Mouse (Mus musculus) heart, embryonic 14.5 days (tissue): ENCODE measurements at regions not wholly inside any gene's neighbourhood (a gene's known extent, or its start where the extent isn't known, plus 50 kb on each side); places are given as distances from the start of the nearest gene placed in this dataset.

Experiments used
- ATAC-seq: fragments of 200-750 bp; cut with Nextera tagmentation; 2 replicates; pipeline ENCODE4 v1.8.0; 2017; ENCODE audit warnings: low read depth, moderate TSS enrichment; ENCODE audit not compliant: insufficient number of reproducible peaks, insufficient read depth, low FRiP score
- H3K27ac ChIP-seq, 2 experiments: fragments of 200-500 bp in 1 of 2; fragments of 300-500 bp in 1 of 2; sonication (generic) in 1 of 2; replicated peaks in 1 of 2; 2 replicates each; pipeline ENCODE4 v1.5.1; 2012 to 2014; ENCODE audit warnings: low read depth in 2 of 2, low read length in 2 of 2, control low read depth in 1 of 2, mild to moderate bottlenecking in 1 of 2, mixed read lengths in 1 of 2; ENCODE audit not compliant: control insufficient read depth in 1 of 2, insufficient read depth in 1 of 2
- H3K27me3 ChIP-seq: fragments of 300-500 bp; sonication (generic); 2 replicates; pipeline ENCODE4 v1.6.1; 2014; ENCODE audit warnings: mild to moderate bottlenecking, low read length, control low read depth; ENCODE audit not compliant: control insufficient read depth, insufficient read depth
- H3K36me3 ChIP-seq: fragments of 300-500 bp; sonication (generic); 2 replicates; pipeline ENCODE4 v1.6.1; 2014; ENCODE audit warnings: mild to moderate bottlenecking, control low read depth, low read length, mixed read lengths; ENCODE audit not compliant: control insufficient read depth, insufficient read depth
- H3K4me1 ChIP-seq, 2 experiments: fragments of 200-500 bp in 1 of 2; fragments of 300-500 bp in 1 of 2; sonication (generic) in 1 of 2; 2 replicates each; pipeline ENCODE4 v1.6.1; 2012 to 2014; ENCODE audit warnings: low read length in 2 of 2, control low read depth in 1 of 2, mixed read lengths in 1 of 2; ENCODE audit not compliant: control insufficient read depth in 2 of 2, insufficient read depth in 2 of 2
- H3K4me2 ChIP-seq: fragments of 300-500 bp; sonication (generic); 2 replicates; pipeline ENCODE4 v1.6.1; 2014; ENCODE audit warnings: mild to moderate bottlenecking, low read length
- H3K4me3 ChIP-seq, 2 experiments: fragments of 200-500 bp in 1 of 2; fragments of 300-500 bp in 1 of 2; sonication (generic) in 1 of 2; 2 replicates each; pipeline ENCODE4 v1.5.1; 2012 to 2014; ENCODE audit warnings: low read length in 2 of 2, mild to moderate bottlenecking in 2 of 2, control low read depth in 1 of 2, low read depth in 1 of 2, moderate library complexity in 1 of 2; ENCODE audit not compliant: control insufficient read depth in 1 of 2, insufficient read depth in 1 of 2
- H3K9ac ChIP-seq: fragments of 300-500 bp; sonication (generic); 2 replicates; pipeline ENCODE4 v1.6.1; 2014; ENCODE audit warnings: mild to moderate bottlenecking, low read length
- H3K9me3 ChIP-seq: fragments of 300-500 bp; sonication (generic); 2 replicates; pipeline ENCODE4 v1.6.1; 2016; ENCODE audit warnings: low read length, control low read depth; ENCODE audit not compliant: control insufficient read depth
- WGBS: fragments of 180-500 bp; shearing (Covaris S2); extraction: QIAGEN DNeasy Blood & Tissue Kit; methylation state at CpG from one replicate; pipeline ENCODE4 v1.1.7; 2014; 5-methylcytosine and 5-hydroxymethylcytosine counted together

DNA sequence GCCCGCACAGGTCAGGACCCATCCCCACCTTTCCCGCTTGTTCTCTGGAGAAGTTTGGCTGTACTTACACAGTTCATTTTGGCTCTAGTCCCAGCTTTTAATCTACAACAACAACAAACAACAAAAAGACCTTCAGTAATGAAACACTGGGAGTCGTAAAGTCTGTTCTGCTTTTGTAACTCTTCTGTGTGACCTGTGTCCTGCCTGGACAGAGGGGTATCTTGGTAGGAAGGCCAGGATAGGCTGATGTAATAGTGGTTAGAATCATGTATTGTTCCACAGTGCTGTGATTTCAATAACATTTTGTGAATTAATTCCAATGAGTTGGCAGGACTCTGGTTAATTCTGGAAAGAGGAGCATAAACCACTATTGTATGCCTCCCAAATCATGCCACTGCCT, 136.9 kb downstream of the Barhl2 start:
- H3K4me2 ChIP-seq: no peak overlapping the region
- H3K9ac ChIP-seq: no peak overlapping the region
- no peak overlapping the region for H3K27ac ChIP-seq
- H3K9me3 ChIP-seq: no peaks in the 10 kb centered on the region
- no peaks in the 10 kb centered on the region for H3K36me3 ChIP-seq
- no peak overlapping the region for H3K4me3 ChIP-seq
- H3K27me3 ChIP-seq: no peaks in the 10 kb centered on the region
- ATAC-seq: no peak
- 71% methylated on average over 3 of the region's 3 CpGs for WGBS
- no peaks in the 10 kb centered on the region; a peak in 1 of 4 replicates for H3K4me1 ChIP-seq

DNA sequence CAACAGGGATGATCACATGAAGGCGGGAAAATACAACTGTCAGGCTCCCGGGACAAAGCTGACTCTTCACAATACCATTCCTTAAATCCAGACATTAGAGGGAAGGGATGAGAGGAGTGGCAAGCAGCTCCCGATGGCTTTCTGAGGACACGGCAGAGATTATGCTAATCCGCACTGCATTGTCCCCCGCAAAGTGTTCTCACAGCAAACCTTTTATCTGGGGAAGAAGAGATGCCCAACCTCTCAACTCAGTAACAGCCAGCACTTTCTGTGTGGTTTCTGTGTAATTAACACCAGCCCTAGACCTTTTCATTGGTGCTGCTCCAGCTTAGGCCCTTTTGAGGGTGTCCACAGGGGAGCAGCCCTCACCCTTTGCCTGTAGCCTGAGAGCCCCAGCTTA, 137.9 kb downstream of the Barhl2 start:
- Histone ChIP-seq H3K27me3 (no peaks in the 10 kb centered on the region), H3K4me1 (no peaks in the 10 kb centered on the region; a peak in 1 of 4 replicates), H3K4me2 (no peak overlapping the region), H3K4me3 (no peak overlapping the region), H3K9ac (no peak overlapping the region), H3K36me3 (no peaks in the 10 kb centered on the region), H3K27ac (no peak overlapping the region), H3K9me3 (no peaks in the 10 kb centered on the region)
- WGBS: 46% methylated on average over 6 of the region's 6 CpGs
- no peak for ATAC-seq

GRCm38 (mm10) chr5:106318246-106318645, 139.7 kb downstream of the Barhl2 start:
- Histone ChIP-seq H3K9me3 (no peaks in the 10 kb centered on the region), H3K27ac (no peak overlapping the region), H3K27me3 (no peaks in the 10 kb centered on the region), H3K36me3 (no peaks in the 10 kb centered on the region), H3K4me1 (no peaks in the 10 kb centered on the region; a peak in 1 of 4 replicates), H3K9ac (no peak overlapping the region), H3K4me2 (no peak overlapping the region), H3K4me3 (no peak overlapping the region)
- 64% methylated on average over 6 of the region's 6 CpGs for WGBS
- ATAC-seq: no peak

DNA sequence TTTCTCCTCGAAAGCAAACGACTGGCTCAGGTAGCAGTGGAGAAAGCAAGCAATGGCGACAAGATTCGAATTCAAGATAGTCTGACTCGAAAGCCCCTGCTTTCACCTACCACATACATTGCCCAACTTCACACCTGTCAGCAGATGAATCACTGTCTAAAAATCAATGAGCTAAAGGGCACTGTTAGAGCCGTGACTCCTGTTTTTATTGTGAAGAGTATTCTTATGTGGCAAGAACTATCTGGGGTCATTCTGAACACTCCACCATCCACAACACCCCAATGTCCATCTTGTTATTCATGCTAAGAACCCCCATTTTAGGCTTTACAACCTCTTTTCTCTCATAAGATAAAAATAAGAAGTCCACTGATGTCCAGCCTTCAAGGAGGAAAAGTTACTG, 144.1 kb downstream of the Barhl2 start:
- 65% methylated on average over 6 of the region's 6 CpGs for WGBS
- Histone ChIP-seq H3K4me3 (no peak overlapping the region), H3K27ac (no peak overlapping the region), H3K4me1 (no peaks in the 10 kb centered on the region), H3K4me2 (no peak overlapping the region), H3K36me3 (no peaks in the 10 kb centered on the region), H3K9me3 (no peaks in the 10 kb centered on the region), H3K27me3 (no peaks in the 10 kb centered on the region), H3K9ac (no peak overlapping the region)
- ATAC-seq: no peak

- 46% methylated on average over 4 of the region's 4 CpGs for WGBS
- Histone ChIP-seq H3K27ac (no peak overlapping the region), H3K4me3 (no peak overlapping the region), H3K27me3 (no peaks in the 10 kb centered on the region), H3K4me1 (peaks cover 0 to 2% of the 10 kb centered on the region in 2 experiments; a peak in 2 of 4 replicates), H3K4me2 (no peak overlapping the region), H3K9me3 (no peaks in the 10 kb centered on the region), H3K36me3 (no peaks in the 10 kb centered on the region), H3K9ac (no peak overlapping the region)
- ATAC-seq: no peak
These were observed 156.6 kb downstream of the Barhl2 start for GRCm38 (mm10) chr5:106301372-106301771.

DNA sequence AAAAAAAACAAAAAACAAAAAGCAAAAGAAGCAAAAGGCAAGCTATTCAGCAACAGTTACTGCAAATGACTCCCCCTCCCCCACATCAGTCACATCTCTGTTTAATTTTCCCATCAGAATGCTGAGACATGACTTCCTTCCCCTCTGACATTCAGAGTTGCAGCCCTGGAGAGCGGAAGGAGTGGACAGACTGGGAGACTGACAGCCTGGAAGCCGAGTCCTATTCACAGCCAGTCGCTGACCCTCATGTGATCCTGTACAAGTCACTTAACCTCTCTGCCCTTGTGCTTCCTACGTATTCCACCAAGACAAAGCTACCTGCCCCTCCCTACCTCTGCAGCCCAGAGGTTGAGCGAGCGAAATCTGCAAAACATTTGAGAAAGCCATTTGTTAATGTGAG, 161.2 kb downstream of the Barhl2 start:
- H3K4me3 ChIP-seq: no peak overlapping the region
- WGBS: 28% methylated on average over 6 of the region's 6 CpGs
- no peak for ATAC-seq

DNA sequence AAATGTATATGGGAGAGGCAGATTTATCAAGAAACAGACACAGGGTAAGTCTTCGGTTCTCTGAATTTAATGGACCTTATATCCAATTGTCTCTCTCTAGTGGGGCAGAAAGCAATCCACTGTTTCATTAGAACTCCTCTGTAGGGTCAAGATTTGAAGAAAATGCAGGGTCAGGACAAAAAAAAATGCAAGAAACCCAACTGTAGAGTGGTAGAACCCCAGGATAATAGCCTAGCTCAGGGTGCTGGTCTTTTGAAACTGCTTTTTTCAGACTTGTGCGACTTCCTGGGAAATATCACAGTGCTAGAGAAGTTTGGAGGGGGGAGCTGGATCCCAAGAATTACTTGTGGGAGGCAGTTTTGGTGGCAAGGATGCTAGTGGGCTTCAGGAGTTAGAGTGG, 162.0 kb downstream of the Barhl2 start:
- no peak overlapping the region for H3K27ac ChIP-seq
- no peaks in the 10 kb centered on the region for H3K36me3 ChIP-seq
- no peaks in the 10 kb centered on the region for H3K27me3 ChIP-seq
- no peak overlapping the region for H3K4me3 ChIP-seq
- no peak for ATAC-seq
- no peak overlapping the region for H3K9ac ChIP-seq
- WGBS: 77% methylated on average over 2 of the region's 2 CpGs
- no peaks in the 10 kb centered on the region for H3K9me3 ChIP-seq
- no peak overlapping the region for H3K4me2 ChIP-seq
- H3K4me1 ChIP-seq: peaks cover 0 to 6% of the 10 kb centered on the region in 2 experiments; a peak in 2 of 4 replicates

More for the DNA sequence above, 161.2 kb downstream of the Barhl2 start:
- H3K27me3 ChIP-seq: no peaks in the 10 kb centered on the region
- H3K4me1 ChIP-seq: peaks cover 0 to 6% of the 10 kb centered on the region in 2 experiments; a peak in 2 of 4 replicates
- no peaks in the 10 kb centered on the region for H3K9me3 ChIP-seq
- H3K9ac ChIP-seq: no peak overlapping the region
- no peaks in the 10 kb centered on the region for H3K36me3 ChIP-seq
- no peak overlapping the region for H3K27ac ChIP-seq
- no peak overlapping the region for H3K4me2 ChIP-seq

- 29% methylated on average over 3 of the region's 3 CpGs for WGBS
- Histone ChIP-seq H3K9me3 (no peaks in the 10 kb centered on the region), H3K27me3 (no peaks in the 10 kb centered on the region), H3K9ac (no peak overlapping the region), H3K4me1 (peaks cover 0 to 6% of the 10 kb centered on the region in 2 experiments; a peak in 2 of 4 replicates), H3K36me3 (no peaks in the 10 kb centered on the region), H3K27ac (no peak overlapping the region), H3K4me3 (no peak overlapping the region), H3K4me2 (no peak overlapping the region)
- no peak for ATAC-seq
These were observed 162.4 kb downstream of the Barhl2 start for GRCm38 (mm10) chr5:106295538-106295937.
